Comparison of ENCODE assay signal across 29 mouse cellular contexts in genomic region chr8:93282349-93282748, GRCm38 (mm10). TPM values are rescaled to one million over a fixed set of nuclear protein-coding genes. Genes with fewer than 3 reads are reported as not detected.
"Had no signal": no experiment of that assay in that cellular context is flagged by ENCODE, and none has a peak within 500 bp of the region (broad histone marks: within the 10 kb centered on the region; RNA-seq: fewer than 3 reads in every experiment).

No protein-coding gene starts in this region.

- DNase-seq: kidney, adult 8-10 months; kidney, postnatal 10 days; kidney, postnatal 4 days; left cerebral cortex, postnatal 4 days; liver, embryonic 13.5 days; lung, adult 2 months; lung, postnatal 14 days; lung, postnatal 4 days; midbrain, embryonic 14.5 days; right cerebral cortex, adult 18-20 months; right cerebral cortex, postnatal 14 days; right cerebral cortex, postnatal 4 days; spleen, adult 18-20 months; thymus, postnatal 25 days had no signal

- H3K27me3 ChIP-seq: kidney, embryonic 15.5 days; limb, embryonic 12.5 days; limb, embryonic 15.5 days; liver, embryonic 13.5 days; stomach, embryonic 15.5 days had no signal

- H3K4me1 ChIP-seq: kidney, embryonic 15.5 days; limb, embryonic 12.5 days; limb, embryonic 15.5 days; liver, embryonic 13.5 days; stomach, embryonic 15.5 days had no signal

- H3K27ac ChIP-seq: kidney, embryonic 15.5 days; limb, embryonic 12.5 days; limb, embryonic 15.5 days; liver, embryonic 13.5 days; stomach, embryonic 15.5 days had no signal

- H3K4me3 ChIP-seq: kidney, embryonic 15.5 days; limb, embryonic 12.5 days; limb, embryonic 15.5 days; liver, embryonic 13.5 days; stomach, embryonic 15.5 days had no signal

- H3K9ac ChIP-seq: kidney, embryonic 15.5 days; limb, embryonic 12.5 days; limb, embryonic 15.5 days; liver, embryonic 13.5 days; stomach, embryonic 15.5 days had no signal

- H3K4me2 ChIP-seq: kidney, embryonic 15.5 days; limb, embryonic 12.5 days; limb, embryonic 15.5 days; liver, embryonic 13.5 days; midbrain, embryonic 11.5 days; stomach, embryonic 15.5 days had no signal

- H3K9me3 ChIP-seq: kidney, embryonic 15.5 days; limb, embryonic 12.5 days; limb, embryonic 15.5 days; stomach, embryonic 15.5 days had no signal

- H3K36me3 ChIP-seq: kidney, embryonic 15.5 days; limb, embryonic 12.5 days; limb, embryonic 15.5 days; liver, embryonic 13.5 days; stomach, embryonic 15.5 days had no signal

RNA-seq across cellular contexts. Expression of gene Ces1f, which starts 2.8 kb away (rescaled TPM):
- total RNA-seq: layer of hippocampus, adult 18-20 months; layer of hippocampus, postnatal 14 days; left cerebral cortex, postnatal 14 days; left cerebral cortex, postnatal 4 days; megakaryocyte progenitor cell, adult 5-6 weeks; megakaryocyte-erythroid progenitor cell, adult 5-6 weeks; midbrain, postnatal 0 days had no signal
- polyA plus RNA-seq: kidney, embryonic 15.5 days; limb, embryonic 12.5 days; limb, embryonic 15.5 days; midbrain, embryonic 11.5 days; midbrain, embryonic 14.5 days; midbrain, postnatal 0 days; neural tube, embryonic 11.5 days; neural tube, embryonic 14.5 days had no signal

RNA-seq across cellular contexts. Expression of gene Ces1e, which starts 52.9 kb away (rescaled TPM):
- total RNA-seq: layer of hippocampus, adult 18-20 months; layer of hippocampus, postnatal 14 days; left cerebral cortex, adult 8-10 months; left cerebral cortex, postnatal 14 days; left cerebral cortex, postnatal 4 days; megakaryocyte progenitor cell, adult 5-6 weeks; megakaryocyte-erythroid progenitor cell, adult 5-6 weeks; midbrain, postnatal 0 days had no signal
- polyA plus RNA-seq: limb, embryonic 12.5 days; limb, embryonic 15.5 days; midbrain, embryonic 11.5 days; midbrain, embryonic 14.5 days; midbrain, postnatal 0 days; neural tube, embryonic 11.5 days; neural tube, embryonic 14.5 days had no signal

RNA-seq across cellular contexts. Expression of gene Ces1g, which starts 54.8 kb away (rescaled TPM):
- total RNA-seq: layer of hippocampus, adult 18-20 months; layer of hippocampus, postnatal 14 days; left cerebral cortex, adult 8-10 months; left cerebral cortex, postnatal 14 days; left cerebral cortex, postnatal 4 days; megakaryocyte progenitor cell, adult 5-6 weeks; megakaryocyte-erythroid progenitor cell, adult 5-6 weeks; midbrain, postnatal 0 days had no signal
- polyA plus RNA-seq: kidney, embryonic 15.5 days; limb, embryonic 12.5 days; limb, embryonic 15.5 days; midbrain, embryonic 11.5 days; midbrain, embryonic 14.5 days; midbrain, postnatal 0 days; neural tube, embryonic 11.5 days; neural tube, embryonic 14.5 days; thymus, postnatal 0 days had no signal
